Mouse (Mus musculus) thymus, adult 2 months (tissue): Measurements from ENCODE around the gene Rhbdd1. TPM values are rescaled to one million over a fixed set of nuclear protein-coding genes. Genes with fewer than 3 reads are reported as not detected.
A peak's percentile ranks its signal among the peaks of the same experiment; 100 is the strongest.

ENCODE experiments used
- DNase-seq: peaks from one replicate; pipeline ENCODE4 v3.0.0; 2021
- H3K27ac ChIP-seq: fragments of 200-500 bp; 2 replicates; pipeline ENCODE4 v1.5.1; 2012; ENCODE audit warnings: low read length, control low read depth; ENCODE audit not compliant: control insufficient read depth, insufficient read depth
- H3K27me3 ChIP-seq: fragments of 200-500 bp; 2 replicates; pipeline ENCODE4 v1.6.1; 2012; ENCODE audit warnings: mild to moderate bottlenecking, low read length, moderate library complexity, mixed read lengths; ENCODE audit not compliant: control insufficient read depth, insufficient read depth
- H3K36me3 ChIP-seq: fragments of 200-500 bp; 2 replicates; pipeline ENCODE4 v1.6.1; 2012; ENCODE audit warnings: mild to moderate bottlenecking, low read length, moderate library complexity; ENCODE audit not compliant: control insufficient read depth, insufficient read depth
- H3K4me1 ChIP-seq: fragments of 200-500 bp; replicated peaks from 2 replicates; pipeline ENCODE4 v1.6.1; 2012; ENCODE audit warnings: low read length; ENCODE audit not compliant: control insufficient read depth, insufficient read depth
- H3K4me3 ChIP-seq: fragments of 200-500 bp; 2 replicates; pipeline ENCODE4 v1.5.1; 2012; ENCODE audit warnings: mild to moderate bottlenecking, low read length, control low read depth, moderate library complexity; ENCODE audit not compliant: control insufficient read depth, insufficient read depth
- CTCF ChIP-seq: fragments of 200-500 bp; IDR thresholded peaks from 2 replicates; pipeline ENCODE4 v1.5.1; 2012; ENCODE audit warnings: mild to moderate bottlenecking, control low read depth, low read length, moderate library complexity, borderline replicate concordance; ENCODE audit not compliant: control insufficient read depth, poor library complexity, insufficient read depth; ENCODE audit errors: extremely low read depth
- POLR2A ChIP-seq: fragments of 200-500 bp; IDR thresholded peaks from 2 replicates; pipeline ENCODE4 v1.6.1; 2012; ENCODE audit warnings: mild to moderate bottlenecking, low read length, control low read depth, moderate library complexity; ENCODE audit not compliant: control insufficient read depth, poor library complexity, insufficient read depth; ENCODE audit errors: extremely low read depth
- WGBS: fragments of 180-500 bp; shearing (Covaris S2); methylation state at CpG from one replicate; pipeline ENCODE4 v1.1.7; 2018; 5-methylcytosine and 5-hydroxymethylcytosine counted together
- polyA plus RNA-seq: library from polyadenylated mRNA; depleted of rRNA; stranded (reverse); fragments of >200 nt; gene quantifications from 2 replicates; pipeline ENCODE4 v1.2.3, GENCODE M21; 2012; rRNA removed

Gene Rhbdd1
- 9.8 and 10.7 TPM in 2 replicates for polyA plus RNA-seq

GRCm38 (mm10) chr1:82316111-82316745 is at the start of gene Rhbdd1:
Gene Rhbdd1 (plus strand): TSS chr1:82316452.
- TF ChIP-seq CTCF (peak; percentile 23; the same call in 1 of the 2 replicates), POLR2A (peak; percentile 83)

GRCm38 (mm10) chr1:82267547-82267946 is 48.7 kb upstream of the Rhbdd1 start:
- 15% methylated on average over 4 of the region's 4 CpGs for WGBS
- no peak for TF ChIP-seq CTCF
- no peak for TF ChIP-seq POLR2A
- no peak overlapping the region for H3K27ac ChIP-seq
- H3K4me3 ChIP-seq, result no peak overlapping the region
- H3K36me3 ChIP-seq, result no peaks in the 10 kb centered on the region
- H3K27me3 ChIP-seq, result no peaks in the 10 kb centered on the region
- DNase-seq, result no peak
- H3K4me1 ChIP-seq, result no peaks in the 10 kb centered on the region

More at GRCm38 (mm10) chr1:82316111-82316745, at the start of gene Rhbdd1:
- peaks cover 5% of the 10 kb centered on the region for H3K4me1 ChIP-seq
- no peaks in the 10 kb centered on the region for H3K27me3 ChIP-seq
- 9% methylated on average over 47 of the region's 47 CpGs for WGBS
- no peaks in the 10 kb centered on the region for H3K36me3 ChIP-seq
- H3K27ac ChIP-seq, result peak within 1 kb of the TSS; percentile 68
- H3K4me3 ChIP-seq, result peak within 1 kb of the TSS; percentile 71
- peak; percentile 96 for DNase-seq

GRCm38 (mm10) chr1:82272231-82272630 is 44.0 kb upstream of the Rhbdd1 start:
- Histone ChIP-seq H3K36me3 (no peaks in the 10 kb centered on the region), H3K4me3 (no peak overlapping the region), H3K4me1 (no peaks in the 10 kb centered on the region), H3K27me3 (no peaks in the 10 kb centered on the region), H3K27ac (no peak overlapping the region)
- no peak for TF ChIP-seq CTCF
- TF ChIP-seq POLR2A, result no peak
- no peak for DNase-seq
- 92% methylated on average over 5 of the region's 5 CpGs for WGBS

GRCm38 (mm10) chr1:82273529-82273928 is 42.7 kb upstream of the Rhbdd1 start:
- Histone ChIP-seq H3K27ac (no peak overlapping the region), H3K4me3 (no peak overlapping the region), H3K36me3 (no peaks in the 10 kb centered on the region), H3K27me3 (no peaks in the 10 kb centered on the region), H3K4me1 (no peaks in the 10 kb centered on the region)
- TF ChIP-seq POLR2A (no peak), CTCF (no peak)
- no peak for DNase-seq
- WGBS, result 76% methylated on average over 6 of the region's 6 CpGs

GRCm38 (mm10) chr1:82274361-82274760 is 41.9 kb upstream of the Rhbdd1 start:
- no peak for TF ChIP-seq CTCF
- no peak for TF ChIP-seq POLR2A
- H3K36me3 ChIP-seq, result no peaks in the 10 kb centered on the region
- H3K4me3 ChIP-seq, result no peak overlapping the region
- H3K27me3 ChIP-seq, result no peaks in the 10 kb centered on the region
- 40% methylated on average over 1 of the region's 1 CpGs for WGBS
- DNase-seq, result no peak
- no peaks in the 10 kb centered on the region for H3K4me1 ChIP-seq
- no peak overlapping the region for H3K27ac ChIP-seq

- H3K27ac ChIP-seq, result no peak overlapping the region
- 98% methylated on average over 1 of the region's 1 CpGs for WGBS
- H3K36me3 ChIP-seq, result no peaks in the 10 kb centered on the region
These were observed 36.5 kb upstream of the Rhbdd1 start for GRCm38 (mm10) chr1:82279768-82280167.

More at GRCm38 (mm10) chr1:82279768-82280167, 36.5 kb upstream of the Rhbdd1 start:
- no peaks in the 10 kb centered on the region for H3K27me3 ChIP-seq
- TF ChIP-seq CTCF (no peak), POLR2A (no peak)
- DNase-seq, result no peak
- H3K4me3 ChIP-seq, result no peak overlapping the region
- H3K4me1 ChIP-seq, result peaks cover 3% of the 10 kb centered on the region
